15 mouse cellular contexts compared by ENCODE assay signal in genomic region chr13:16009766-16010465, GRCm38 (mm10).
"Had no signal": no experiment of that assay in that cellular context is flagged by ENCODE, and none has a peak within 500 bp of the region (broad histone marks: within the 10 kb centered on the region; RNA-seq: fewer than 3 reads in every experiment).

No protein-coding gene starts in this region.

- ATAC-seq: lung, postnatal 0 days; midbrain, embryonic 13.5 days had no signal

- H3K9me3 ChIP-seq: liver, embryonic 13.5 days; midbrain, embryonic 13.5 days; neural tube, embryonic 15.5 days had no signal

- H3K9ac ChIP-seq: liver, embryonic 13.5 days; midbrain, embryonic 13.5 days; neural tube, embryonic 15.5 days had no signal

- H3K4me3 ChIP-seq: left cerebral cortex, adult 2 months; liver, embryonic 13.5 days; midbrain, embryonic 13.5 days; neural tube, embryonic 15.5 days had no signal

- H3K27ac ChIP-seq: left cerebral cortex, adult 2 months; liver, embryonic 13.5 days; midbrain, embryonic 13.5 days; neural tube, embryonic 15.5 days; stomach, postnatal 0 days had no signal

- DNase-seq: kidney, adult 18-20 months; kidney, postnatal 10 days; kidney, postnatal 4 days; liver, embryonic 13.5 days; lung, adult 2 months; lung, postnatal 36 days; right cerebral cortex, adult 18-20 months; right cerebral cortex, postnatal 25 days; thymus, adult 18-20 months; thymus, postnatal 14 days had no signal

- H3K36me3 ChIP-seq: liver, embryonic 13.5 days; midbrain, embryonic 13.5 days; neural tube, embryonic 15.5 days had no signal

- H3K4me2 ChIP-seq: liver, embryonic 13.5 days; midbrain, embryonic 13.5 days; neural tube, embryonic 15.5 days had no signal
